Mouse (Mus musculus): ENCODE results near the gene Gm21992. TPM values are rescaled to one million over a fixed set of nuclear protein-coding genes. Genes with fewer than 3 reads are reported as not detected.
A peak's percentile ranks its signal among the peaks of the same experiment; 100 is the strongest.

The Gm21992 gene
- total RNA-seq, 2 experiments from 2014 or later, result 10.9 to 11.6 TPM

DNA sequence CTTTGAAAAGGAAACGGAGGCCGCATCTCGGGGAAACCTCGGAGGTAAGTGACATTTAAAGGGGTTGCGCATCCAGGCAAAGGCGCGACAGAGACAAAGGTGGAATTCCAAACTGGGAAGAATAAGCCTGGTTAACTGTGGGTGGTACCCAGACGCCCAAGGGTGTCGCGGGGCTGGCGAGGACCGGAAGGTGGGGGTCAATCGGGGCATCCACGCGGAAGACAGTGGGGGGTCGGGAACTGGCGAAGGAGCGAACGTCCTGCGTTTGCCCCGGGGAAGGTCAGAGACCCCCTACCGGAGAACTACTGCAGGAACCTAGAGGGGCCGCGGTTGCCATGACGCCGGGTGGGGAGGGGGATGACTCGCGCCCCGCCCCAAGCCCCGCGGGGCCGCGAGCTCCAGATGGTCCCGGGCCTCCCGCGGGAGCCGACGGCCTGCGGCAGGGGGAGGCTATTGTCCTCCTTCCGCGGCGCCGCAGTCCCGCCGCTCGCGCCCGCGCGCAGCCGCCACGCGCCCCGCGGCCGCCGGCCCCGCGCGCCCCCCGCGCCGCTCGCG lies 99.7 kb downstream of the Gm21992 start:
- DNase-seq, result no peak

DNA sequence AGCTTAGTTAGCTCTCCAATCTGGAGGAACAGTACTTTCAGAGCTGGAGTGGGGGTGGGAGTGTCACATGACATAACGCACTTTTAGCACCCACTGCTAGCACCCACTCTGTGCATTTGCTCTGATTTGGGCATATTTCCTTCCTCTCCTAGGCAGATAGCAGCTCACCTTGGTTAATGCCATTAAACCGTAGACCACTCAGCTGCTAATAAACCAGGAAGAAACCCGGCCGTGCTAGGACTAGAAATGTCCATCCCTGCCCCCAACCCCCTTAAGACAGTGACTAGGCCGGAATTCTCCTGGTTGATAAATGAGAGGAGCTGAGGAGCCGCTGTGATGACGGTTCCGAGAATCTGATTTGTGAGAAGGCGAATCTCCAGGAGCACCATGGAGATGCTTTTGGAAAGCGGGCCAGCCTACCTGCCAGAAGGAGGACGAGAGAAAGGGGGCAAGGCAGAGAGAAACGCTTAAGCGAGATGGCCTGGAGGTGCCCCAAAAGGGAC lies 100.3 kb downstream of the Gm21992 start, which contains the start of gene Sptbn2:
Gene Sptbn2, plus strand, starts transcription at position 70 of the 503 bp plus-strand sequence.
- no peak for DNase-seq

DNA sequence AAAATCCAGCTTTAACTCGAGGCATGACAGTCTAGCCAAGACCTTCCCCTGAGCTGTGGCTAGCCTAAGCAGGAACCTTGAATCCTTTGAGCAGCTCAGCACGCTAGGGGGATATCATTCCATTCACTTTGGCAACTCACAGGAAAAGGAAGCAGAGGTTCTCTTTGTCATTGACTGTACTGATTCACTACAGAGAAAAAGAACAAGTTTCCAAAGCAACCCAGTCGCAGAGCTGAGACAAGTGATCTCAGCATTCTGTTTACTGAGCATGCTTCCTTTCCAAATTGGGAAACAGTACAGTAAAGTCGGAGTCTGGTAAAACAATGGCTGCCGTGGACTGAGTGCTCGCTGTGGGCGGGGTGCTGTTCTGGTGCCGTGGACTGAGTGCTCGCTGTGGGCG lies 102.6 kb downstream of the Gm21992 start:
- no peak for DNase-seq

DNA sequence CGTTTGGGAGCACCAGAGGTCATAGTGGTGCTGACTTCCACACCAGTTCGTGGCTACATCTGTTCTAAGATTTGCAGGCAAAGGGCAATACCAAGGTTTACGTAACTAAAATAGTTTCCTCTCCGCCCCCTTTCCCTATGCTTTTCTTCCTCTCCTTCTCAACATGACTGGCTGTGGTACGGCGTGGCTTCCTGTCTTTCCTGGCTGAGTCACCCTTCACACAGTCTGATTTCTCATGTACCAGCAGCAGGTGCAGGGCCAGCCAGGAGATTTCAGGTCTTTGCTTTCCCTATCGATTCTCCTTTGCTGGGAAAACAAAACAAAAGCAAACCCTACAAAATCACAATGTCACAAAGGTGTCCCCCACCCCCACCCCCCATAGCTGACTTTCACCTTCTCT lies 110.2 kb downstream of the Gm21992 start:
- no peak for DNase-seq

DNA sequence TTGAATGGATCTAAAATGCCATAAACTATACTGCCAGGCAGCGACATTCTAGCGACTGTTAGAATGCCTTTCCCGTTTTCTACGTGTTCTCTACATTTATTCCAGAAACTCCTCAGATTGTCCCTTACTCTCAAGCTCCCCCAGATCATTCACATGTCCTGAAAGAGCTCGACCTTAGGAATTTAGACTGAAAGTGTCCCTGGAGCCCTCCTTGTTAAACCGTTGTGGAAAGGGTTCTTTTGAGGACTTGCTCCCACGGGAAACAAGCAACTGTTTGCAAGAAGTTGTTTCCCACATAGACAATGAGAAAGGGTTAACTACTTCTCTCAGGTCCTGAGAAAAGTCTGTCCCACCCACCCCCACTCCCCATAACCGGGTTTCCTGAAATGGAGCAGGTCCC lies 110.8 kb downstream of the Gm21992 start:
- no peak for DNase-seq

DNA sequence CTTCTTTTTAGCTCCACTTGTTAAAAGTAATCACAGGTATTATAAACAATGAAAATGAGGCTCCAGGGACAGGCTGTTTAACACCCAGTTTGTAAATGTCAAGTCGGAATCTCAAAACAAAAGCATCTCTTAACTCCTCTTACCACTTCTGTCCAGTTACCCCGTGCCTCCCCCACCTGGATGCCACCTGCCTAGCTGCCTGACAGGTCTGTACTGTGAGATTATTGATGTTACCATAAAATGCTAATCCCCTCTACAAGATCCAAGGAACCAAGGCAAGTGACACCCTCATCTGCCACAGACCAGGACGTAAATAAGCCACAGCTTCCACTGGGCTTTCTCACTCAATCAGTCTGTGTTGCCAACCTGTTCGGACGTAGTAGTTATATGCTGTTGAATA lies 111.6 kb downstream of the Gm21992 start:
- no peak for DNase-seq

DNA sequence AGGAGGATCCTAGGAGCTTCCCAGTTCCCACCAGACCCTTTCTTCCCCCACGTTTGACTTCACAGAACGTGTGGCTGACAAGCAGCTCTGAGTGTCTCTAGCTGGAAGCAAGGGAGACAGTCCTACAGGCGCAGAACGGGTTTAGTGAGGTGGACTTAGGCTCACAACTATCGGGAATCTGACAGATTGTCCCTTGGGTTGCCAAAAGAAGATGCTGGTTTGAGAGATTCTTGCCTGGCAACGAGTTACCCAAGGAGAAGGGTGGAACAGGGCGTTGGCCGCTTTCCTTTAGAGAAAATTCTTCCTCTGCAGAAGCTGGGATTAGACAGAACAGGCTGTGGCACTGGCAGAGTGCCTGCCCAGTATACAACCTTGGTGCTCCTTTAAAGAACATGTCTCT lies 112.6 kb downstream of the Gm21992 start:
- DNase-seq, result no peak

DNA sequence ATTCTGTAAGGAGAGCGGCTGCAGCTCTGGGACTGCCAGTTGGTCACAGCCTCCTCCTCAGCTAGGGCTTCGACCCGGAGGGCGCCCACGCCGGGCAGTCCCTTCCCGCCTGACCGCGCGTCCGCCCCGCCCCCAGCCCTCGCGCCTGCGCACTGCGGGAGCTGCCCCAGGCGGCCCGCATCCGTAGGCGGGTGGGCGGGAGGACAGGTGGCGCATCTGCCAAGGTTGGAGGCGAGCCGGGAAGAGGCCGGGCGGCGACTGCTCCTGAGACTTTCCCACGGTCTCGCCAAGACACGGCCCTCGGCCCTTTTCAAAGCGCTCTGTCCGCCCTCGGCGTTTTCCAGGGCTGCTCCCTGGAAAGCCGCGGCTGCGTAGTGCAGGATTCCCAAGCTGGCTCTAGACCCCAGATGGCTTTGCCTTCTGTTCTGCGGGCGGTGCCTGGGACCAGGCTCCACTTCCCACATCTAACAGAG lies 113.2 kb downstream of the Gm21992 start, which contains the start of gene Gm960:
Gene Gm960, minus strand, starts transcription at position 464 of the 473 bp plus-strand sequence.
- DNase-seq, result peak; percentile 79

DNA sequence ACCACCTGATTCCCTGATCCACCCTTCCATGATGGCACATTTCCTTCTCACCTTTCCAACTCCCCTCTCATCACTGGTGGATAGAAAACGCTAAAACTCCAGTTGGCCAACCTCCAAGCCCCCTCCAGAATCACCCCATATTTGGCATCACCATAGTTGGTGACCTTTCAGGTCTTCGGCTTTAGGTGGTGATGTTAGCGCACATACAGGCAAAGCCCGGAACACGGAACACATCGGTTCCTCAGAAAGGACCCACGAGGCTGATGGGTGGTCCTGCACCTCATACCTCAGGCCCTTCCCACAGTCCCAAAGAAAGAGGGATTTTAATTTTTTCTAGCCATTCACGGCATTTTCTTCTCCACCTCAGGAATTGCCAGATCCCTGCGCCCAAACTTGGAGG lies 113.7 kb downstream of the Gm21992 start:
- DNase-seq, result no peak

DNA sequence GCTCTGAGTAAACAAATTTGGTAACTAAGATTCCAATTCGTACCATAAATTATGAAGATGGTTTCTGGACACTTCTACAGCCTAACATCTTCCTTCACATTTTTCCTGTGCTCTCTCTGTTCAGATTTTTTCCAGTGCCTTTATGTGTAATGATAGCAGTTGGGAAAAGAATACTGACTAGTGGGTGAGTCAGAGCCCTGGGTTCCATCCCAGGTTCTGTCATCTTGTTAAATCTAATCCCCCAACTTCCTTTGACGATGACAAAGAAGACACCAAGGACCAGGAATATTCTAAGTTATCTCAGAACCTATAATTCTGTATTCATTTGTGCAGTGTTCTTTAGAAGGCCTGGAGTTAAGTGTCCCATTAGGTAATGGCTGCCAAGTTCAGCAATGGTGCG lies 114.3 kb downstream of the Gm21992 start:
- no peak for DNase-seq

DNA sequence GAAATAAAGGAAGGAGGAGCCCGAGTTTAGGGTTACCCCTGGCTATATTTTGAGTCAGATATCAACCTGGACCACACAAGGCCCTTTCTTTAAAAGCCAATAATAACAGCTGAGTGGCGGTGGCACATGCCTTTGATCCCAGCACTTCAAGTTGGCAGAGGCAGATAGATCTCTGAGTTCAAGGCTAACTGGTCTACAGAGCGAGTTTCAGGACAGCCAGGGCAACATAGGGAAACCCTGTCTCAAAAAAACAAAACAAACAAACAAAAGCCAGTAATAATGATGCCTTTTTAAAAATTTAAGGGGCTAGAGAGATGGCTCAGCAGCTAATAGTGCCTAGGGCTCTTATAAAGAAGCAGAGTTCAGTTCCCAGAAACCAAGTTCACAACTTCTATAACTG lies 117.1 kb downstream of the Gm21992 start:
- no peak for DNase-seq

Other genes starting within 250 kb of the Gm21992 start
- 1 to 10 TPM; 5.1 to 7.1 TPM for gene Lrfn4, start 195.9 kb downstream of the Gm21992 start, total RNA-seq (2021)
- gene Rce1, start 186.0 kb downstream of the Gm21992 start, total RNA-seq (2021), result 10 to 100 TPM in 1 of 2 experiments, 1 to 10 TPM in 1; 8.8 to 10.1 TPM
- 1 to 10 TPM in 1 of 2 experiments, under 1 TPM in 1; 0.20 to 1.0 TPM for gene Gm960, start 112.9 kb downstream of the Gm21992 start, total RNA-seq (2021)
- 1 to 10 TPM in 1 of 2 experiments, under 1 TPM in 1; 0.96 to 1.1 TPM for gene Sptbn2, start 100.4 kb downstream of the Gm21992 start, total RNA-seq (2021)
- gene Rbm4b, start 55.1 kb downstream of the Gm21992 start, total RNA-seq (2021), result 1 to 10 TPM; 2.5 to 4.6 TPM
- gene Rbm4, start 17.7 kb downstream of the Gm21992 start, total RNA-seq (2021), result 10 to 100 TPM; 44.8 to 46.5 TPM
- gene Rbm14, start within 50 bp of the Gm21992 start, total RNA-seq (2021), result 10 to 100 TPM; 18.6 to 22.5 TPM
- 10 to 100 TPM; 31.4 to 33.1 TPM for gene Ccs, start 27.7 kb upstream of the Gm21992 start, total RNA-seq (2021)
- not detected for gene Ccdc87, start 27.8 kb upstream of the Gm21992 start, total RNA-seq (2021)
- 10 to 100 TPM; 32.9 to 35.6 TPM for gene Ctsf, start 43.5 kb upstream of the Gm21992 start, total RNA-seq (2021)
- gene Actn3, start 66.3 kb upstream of the Gm21992 start, total RNA-seq (2021), result 1,000 to 10,000 TPM; 4,231 to 4,587 TPM
- gene Zdhhc24, start 67.1 kb upstream of the Gm21992 start, total RNA-seq (2021), result 1 to 10 TPM; 4.5 to 5.3 TPM
- 1 to 10 TPM; 1.9 to 2.9 TPM for gene Bbs1, start 95.0 kb upstream of the Gm21992 start, total RNA-seq (2021)
- gene Dpp3, start 116.7 kb upstream of the Gm21992 start, total RNA-seq (2021), result 10 to 100 TPM; 32.1 to 33.8 TPM
- 1 to 10 TPM in 1 of 2 experiments, under 1 TPM in 1; 0.68 to 1.4 TPM for gene Peli3, start 131.5 kb upstream of the Gm21992 start, total RNA-seq (2021)
- gene Mrpl11, start 150.5 kb upstream of the Gm21992 start, total RNA-seq (2021), result 10 to 100 TPM; 48.6 to 56.1 TPM
- under 1 TPM in 1 of 2 experiments, not detected in 1; 0.12 TPM for gene Npas4, start 178.7 kb upstream of the Gm21992 start, total RNA-seq (2021)
- 1 to 10 TPM; 4.0 to 7.3 TPM for gene Slc29a2, start 212.2 kb upstream of the Gm21992 start, total RNA-seq (2021)
- 10 to 100 TPM; 21.5 to 21.9 TPM for gene B4gat1, start 227.2 kb upstream of the Gm21992 start, total RNA-seq (2021)
- gene AC124502.3, start 227.3 kb upstream of the Gm21992 start, total RNA-seq (2021), result 1 to 10 TPM in 1 of 2 experiments, under 1 TPM in 1; 0.84 to 1.3 TPM
- 10 to 100 TPM; 14.3 to 15.5 TPM for gene Brms1, start 229.7 kb upstream of the Gm21992 start, total RNA-seq (2021)
- 1 to 10 TPM; 1.5 to 1.8 TPM for gene Rin1, start 238.9 kb upstream of the Gm21992 start, total RNA-seq (2021)

Measured in gastrocnemius, postnatal 10 days (tissue).